Mouse (Mus musculus): ENCODE measurements around the gene Gm10273. TPM values are rescaled to one million over a fixed set of nuclear protein-coding genes. Genes with fewer than 3 reads are reported as not detected.
"Not testable (repeated sequence)": the region's sequence is repeated elsewhere in the genome, so short reads cannot be mapped to it uniquely, and the experiment has no call there.

Gene Gm10273
- polyA plus RNA-seq, 1 experiment: 15.8 TPM

DNA sequence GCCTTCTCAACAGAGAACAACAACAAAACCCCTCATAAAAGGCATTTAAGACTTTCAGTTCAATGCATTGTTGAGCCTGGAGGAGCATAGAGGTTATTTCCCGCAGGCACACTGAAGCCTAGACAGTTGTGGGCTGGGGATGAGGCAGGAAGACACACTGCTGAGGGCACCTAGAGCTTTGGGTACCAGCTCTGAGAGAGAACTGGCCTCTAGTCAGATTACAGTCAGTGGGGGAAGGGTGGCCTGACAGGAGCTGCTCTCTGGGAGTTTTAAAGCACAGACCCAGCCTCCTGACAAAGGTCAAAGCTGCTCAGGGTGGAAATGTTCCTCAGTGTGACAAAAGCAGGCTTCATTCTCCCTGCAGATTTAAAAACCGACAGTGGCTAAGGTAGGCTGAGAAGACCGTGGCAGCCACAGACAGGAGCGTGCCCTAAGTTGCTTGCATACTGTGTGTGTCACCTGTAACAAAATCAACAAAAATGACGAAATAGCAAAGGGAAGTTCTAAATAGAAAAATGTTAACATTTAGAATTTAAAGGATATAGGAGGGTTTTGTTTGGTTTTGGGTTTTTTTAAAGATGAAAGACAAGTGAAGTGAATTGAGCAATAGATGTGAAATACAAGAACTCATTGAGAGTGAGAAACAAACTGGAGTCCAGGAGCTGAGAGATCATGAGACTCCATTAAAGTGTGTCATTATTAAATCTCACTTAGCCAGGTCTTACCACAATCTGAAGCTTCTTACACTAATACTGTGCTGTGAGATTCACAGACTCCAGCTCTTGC lies 29.4 kb upstream of the Gm10273 start:
- Histone ChIP-seq H3K4me3 (ENCODE audit: insufficient read depth, low read length) (no peak overlapping the region), H3K27ac (ENCODE audit: insufficient read depth, low read length) (no peak overlapping the region), H3K4me1 (ENCODE audit: control insufficient read depth, insufficient read depth, low read length) (no peaks in the 10 kb centered on the region)
- TF ChIP-seq POLR2A (IDR thresholded peaks at IDR 0.05; ENCODE audit: extremely low read depth, insufficient read depth, low read length) (no peak), CTCF (IDR thresholded peaks at IDR 0.05; ENCODE audit: extremely low read depth, insufficient read depth, low read length) (no peak)

- TF ChIP-seq CTCF (IDR thresholded peaks at IDR 0.05; ENCODE audit: extremely low read depth, insufficient read depth, low read length) (no peak), POLR2A (IDR thresholded peaks at IDR 0.05; ENCODE audit: extremely low read depth, insufficient read depth, low read length) (no peak)
Observed at GRCm38 (mm10) chr10:59366746-59367145, 28.7 kb upstream of the Gm10273 start.

DNA sequence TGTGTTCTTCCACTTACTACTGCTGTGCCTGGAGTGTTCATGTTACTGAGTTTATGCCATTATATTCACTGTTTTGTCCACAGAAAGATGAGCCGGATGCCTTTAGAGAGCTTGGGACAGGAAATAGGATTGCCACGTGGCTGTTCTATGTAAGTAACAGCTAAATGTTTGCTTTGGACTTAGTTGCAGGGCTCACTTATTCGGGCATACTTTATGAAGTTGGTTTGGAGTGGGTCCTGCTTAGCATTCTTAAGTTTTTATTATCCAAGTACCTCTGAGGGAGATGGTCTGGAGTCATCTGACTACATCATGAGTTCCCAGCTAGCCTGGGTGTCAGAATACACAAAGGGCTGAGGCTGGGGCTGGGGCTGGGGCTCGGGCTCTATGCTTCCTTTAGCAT lies 28.2 kb upstream of the Gm10273 start:
- Histone ChIP-seq H3K4me3 (ENCODE audit: insufficient read depth, low read length) (no peak overlapping the region), H3K27ac (ENCODE audit: insufficient read depth, low read length) (no peak overlapping the region), H3K4me1 (ENCODE audit: control insufficient read depth, insufficient read depth, low read length) (no peaks in the 10 kb centered on the region)
- TF ChIP-seq POLR2A (IDR thresholded peaks at IDR 0.05; ENCODE audit: extremely low read depth, insufficient read depth, low read length) (no peak), CTCF (IDR thresholded peaks at IDR 0.05; ENCODE audit: extremely low read depth, insufficient read depth, low read length) (no peak)

More at GRCm38 (mm10) chr10:59366746-59367145, 28.7 kb upstream of the Gm10273 start:
- Histone ChIP-seq H3K4me1 (ENCODE audit: control insufficient read depth, insufficient read depth, low read length) (no peaks in the 10 kb centered on the region), H3K4me3 (ENCODE audit: insufficient read depth, low read length) (no peak overlapping the region), H3K27ac (ENCODE audit: insufficient read depth, low read length) (no peak overlapping the region)

- H3K4me1 ChIP-seq (ENCODE audit: control insufficient read depth, insufficient read depth, low read length): no peaks in the 10 kb centered on the region
- H3K4me3 ChIP-seq (ENCODE audit: insufficient read depth, low read length): no peak overlapping the region
- TF ChIP-seq POLR2A (IDR thresholded peaks at IDR 0.05; ENCODE audit: extremely low read depth, insufficient read depth, low read length): no peak
- no peak for TF ChIP-seq CTCF (IDR thresholded peaks at IDR 0.05; ENCODE audit: extremely low read depth, insufficient read depth, low read length)
- no peak overlapping the region for H3K27ac ChIP-seq (ENCODE audit: insufficient read depth, low read length)
Observed at GRCm38 (mm10) chr10:59368729-59369128, 26.7 kb upstream of the Gm10273 start.

GRCm38 (mm10) chr10:59369426-59369825 lies 26.0 kb upstream of the Gm10273 start:
- Histone ChIP-seq H3K4me3 (ENCODE audit: insufficient read depth, low read length) (no peak overlapping the region), H3K4me1 (ENCODE audit: control insufficient read depth, insufficient read depth, low read length) (no peaks in the 10 kb centered on the region), H3K27ac (ENCODE audit: insufficient read depth, low read length) (no peak overlapping the region)
- TF ChIP-seq POLR2A (IDR thresholded peaks at IDR 0.05; ENCODE audit: extremely low read depth, insufficient read depth, low read length) (no peak), CTCF (IDR thresholded peaks at IDR 0.05; ENCODE audit: extremely low read depth, insufficient read depth, low read length) (no peak)

- H3K4me3 ChIP-seq (ENCODE audit: insufficient read depth, low read length): no peak overlapping the region
- no peak for TF ChIP-seq POLR2A (IDR thresholded peaks at IDR 0.05; ENCODE audit: extremely low read depth, insufficient read depth, low read length)
- no peak for TF ChIP-seq CTCF (IDR thresholded peaks at IDR 0.05; ENCODE audit: extremely low read depth, insufficient read depth, low read length)
- H3K4me1 ChIP-seq (ENCODE audit: control insufficient read depth, insufficient read depth, low read length): no peaks in the 10 kb centered on the region
- no peak overlapping the region for H3K27ac ChIP-seq (ENCODE audit: insufficient read depth, low read length)
Observed at GRCm38 (mm10) chr10:59377906-59378305, 17.5 kb upstream of the Gm10273 start.

GRCm38 (mm10) chr10:59378728-59379127 lies 16.7 kb upstream of the Gm10273 start:
- no peak overlapping the region for H3K27ac ChIP-seq (ENCODE audit: insufficient read depth, low read length)
- no peak overlapping the region for H3K4me3 ChIP-seq (ENCODE audit: insufficient read depth, low read length)
- TF ChIP-seq POLR2A (IDR thresholded peaks at IDR 0.05; ENCODE audit: extremely low read depth, insufficient read depth, low read length) (no peak), CTCF (IDR thresholded peaks at IDR 0.05; ENCODE audit: extremely low read depth, insufficient read depth, low read length) (no peak)
- H3K4me1 ChIP-seq (ENCODE audit: control insufficient read depth, insufficient read depth, low read length): no peaks in the 10 kb centered on the region

GRCm38 (mm10) chr10:59379927-59380326 lies 15.5 kb upstream of the Gm10273 start:
- no peaks in the 10 kb centered on the region for H3K4me1 ChIP-seq (ENCODE audit: control insufficient read depth, insufficient read depth, low read length)
- TF ChIP-seq CTCF (IDR thresholded peaks at IDR 0.05; ENCODE audit: extremely low read depth, insufficient read depth, low read length) (no peak), POLR2A (IDR thresholded peaks at IDR 0.05; ENCODE audit: extremely low read depth, insufficient read depth, low read length) (no peak)
- no peak overlapping the region for H3K4me3 ChIP-seq (ENCODE audit: insufficient read depth, low read length)
- no peak overlapping the region for H3K27ac ChIP-seq (ENCODE audit: insufficient read depth, low read length)

- TF ChIP-seq POLR2A (IDR thresholded peaks at IDR 0.05; ENCODE audit: extremely low read depth, insufficient read depth, low read length): no peak
- Histone ChIP-seq H3K4me3 (ENCODE audit: insufficient read depth, low read length) (no peak overlapping the region), H3K27ac (ENCODE audit: insufficient read depth, low read length) (no peak overlapping the region), H3K4me1 (ENCODE audit: control insufficient read depth, insufficient read depth, low read length) (no peaks in the 10 kb centered on the region)
Observed at GRCm38 (mm10) chr10:59380411-59380821, 15.0 kb upstream of the Gm10273 start.

DNA sequence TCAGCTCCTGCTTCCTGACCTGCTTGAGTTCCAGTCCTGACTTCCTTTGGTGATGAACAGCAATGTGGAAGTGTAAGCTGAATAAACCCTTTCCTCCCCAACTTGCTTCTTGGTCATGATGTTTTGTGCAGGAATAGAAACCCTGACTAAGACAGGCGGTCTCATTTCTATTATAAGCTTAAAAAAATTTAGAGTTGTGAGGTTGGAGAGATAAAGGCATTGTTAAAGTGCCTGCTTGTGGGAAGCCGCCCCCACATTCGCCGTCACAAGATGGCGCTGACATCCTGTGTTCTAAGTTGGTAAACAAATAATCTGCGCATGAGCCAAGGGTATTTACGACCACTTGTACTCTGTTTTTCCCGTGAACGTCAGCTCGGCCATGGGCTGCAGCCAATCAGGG lies 13.9 kb upstream of the Gm10273 start:
- not testable (repeated sequence) for H3K4me1 ChIP-seq (ENCODE audit: control insufficient read depth, insufficient read depth, low read length); H3K4me3 ChIP-seq (ENCODE audit: insufficient read depth, low read length); H3K27ac ChIP-seq (ENCODE audit: insufficient read depth, low read length)

Data from cortical plate, adult 2 months (tissue).